Mouse (Mus musculus) lung, embryonic 14.5 days (tissue): ENCODE measurements around the gene Cyp1a1. TPM values are rescaled to one million over a fixed set of nuclear protein-coding genes. Genes with fewer than 3 reads are reported as not detected.

Experiments
- ATAC-seq: fragments of 200-750 bp; cut with Nextera tagmentation; 2 replicates; pipeline ENCODE4 v1.8.0; 2017; ENCODE audit warnings: mild to moderate bottlenecking, moderate TSS enrichment, moderate library complexity; ENCODE audit not compliant: insufficient read depth
- DNase-seq: peaks from one replicate; pipeline ENCODE4 v3.0.0-alpha.2; 2015
- H3K27ac ChIP-seq: fragments of 300-500 bp; sonication (generic); 2 replicates; pipeline ENCODE4 v1.5.1; 2014; ENCODE audit warnings: low read depth, mild to moderate bottlenecking, moderate library complexity
- H3K27me3 ChIP-seq: fragments of 300-500 bp; sonication (generic); 2 replicates; pipeline ENCODE4 v1.6.1; 2014; ENCODE audit warnings: low read length, control low read depth; ENCODE audit not compliant: insufficient read depth
- H3K36me3 ChIP-seq: fragments of 300-500 bp; sonication (generic); 2 replicates; pipeline ENCODE4 v1.6.1; 2014; ENCODE audit warnings: control low read depth; ENCODE audit not compliant: insufficient read depth
- H3K4me1 ChIP-seq: fragments of 300-500 bp; sonication (generic); 2 replicates; pipeline ENCODE4 v1.6.1; 2014; ENCODE audit warnings: antibody characterized with exemption, control low read depth; ENCODE audit not compliant: insufficient read depth
- H3K4me2 ChIP-seq: fragments of 300-500 bp; sonication (generic); 2 replicates; pipeline ENCODE4 v1.6.1; 2014; ENCODE audit warnings: mild to moderate bottlenecking
- H3K4me3 ChIP-seq: fragments of 300-500 bp; sonication (generic); 2 replicates; pipeline ENCODE4 v1.5.1; 2014; ENCODE audit warnings: low read depth, low read length
- H3K9ac ChIP-seq: fragments of 300-500 bp; sonication (generic); 2 replicates; pipeline ENCODE4 v1.6.1; 2014
- H3K9me3 ChIP-seq: fragments of 300-500 bp; sonication (generic); 2 replicates; pipeline ENCODE4 v1.6.1; 2016; ENCODE audit warnings: low read depth, low read length, control low read depth
- CTCF ChIP-seq: IDR thresholded peaks from 2 replicates; pipeline ENCODE4 v1.5.1; 2016; ENCODE audit warnings: antibody characterized with exemption, low read depth
- WGBS: fragments of 180-500 bp; shearing (Covaris S2); extraction: QIAGEN DNeasy Blood & Tissue Kit; methylation state at CpG from one replicate; pipeline ENCODE4 v1.1.7; 2014; 5-methylcytosine and 5-hydroxymethylcytosine counted together
- polyA plus RNA-seq: library from polyadenylated mRNA; unstranded; fragments of >200 nt; fragmentation: Nextera tagmentation; extraction: Ambion mirVana; gene quantifications from 2 replicates; pipeline ENCODE4 v1.2.1, GENCODE M21; 2014

Cyp1a1 gene
- polyA plus RNA-seq, 1 experiment from 2014 or later, result not detected

GRCm38 (mm10) chr9:57683520-57683919 is 4.2 kb upstream of the Cyp1a1 start, which contains the start of gene Cyp1a2:
Gene Cyp1a2, minus strand, starts transcription at chr9:57683703.
- Histone ChIP-seq H3K4me2 (no peak within 1 kb of the TSS), H3K36me3 (no peaks in the 10 kb centered on the region), H3K9me3 (no peaks in the 10 kb centered on the region), H3K4me1 (no peaks in the 10 kb centered on the region), H3K4me3 (no peak within 1 kb of the TSS), H3K9ac (no peak within 1 kb of the TSS), H3K27ac (no peak within 1 kb of the TSS), H3K27me3 (no peaks in the 10 kb centered on the region)
- TF ChIP-seq CTCF, result no peak
- 71% methylated on average over 5 of the region's 5 CpGs for WGBS
- ATAC-seq (no peak), DNase-seq (no peak)

GRCm38 (mm10) chr9:57686011-57686410 is 1.7 kb upstream of the Cyp1a1 start:
- H3K27me3 ChIP-seq, result no peaks in the 10 kb centered on the region
- no peak overlapping the region for H3K9ac ChIP-seq
- no peak for DNase-seq
- no peak overlapping the region for H3K4me2 ChIP-seq
- WGBS, result 75% methylated on average over 5 of the region's 5 CpGs
- no peaks in the 10 kb centered on the region for H3K9me3 ChIP-seq
- TF ChIP-seq CTCF, result no peak
- H3K4me3 ChIP-seq, result no peak overlapping the region
- no peak for ATAC-seq
- no peak overlapping the region for H3K27ac ChIP-seq
- no peaks in the 10 kb centered on the region for H3K4me1 ChIP-seq
- H3K36me3 ChIP-seq, result no peaks in the 10 kb centered on the region

DNA sequence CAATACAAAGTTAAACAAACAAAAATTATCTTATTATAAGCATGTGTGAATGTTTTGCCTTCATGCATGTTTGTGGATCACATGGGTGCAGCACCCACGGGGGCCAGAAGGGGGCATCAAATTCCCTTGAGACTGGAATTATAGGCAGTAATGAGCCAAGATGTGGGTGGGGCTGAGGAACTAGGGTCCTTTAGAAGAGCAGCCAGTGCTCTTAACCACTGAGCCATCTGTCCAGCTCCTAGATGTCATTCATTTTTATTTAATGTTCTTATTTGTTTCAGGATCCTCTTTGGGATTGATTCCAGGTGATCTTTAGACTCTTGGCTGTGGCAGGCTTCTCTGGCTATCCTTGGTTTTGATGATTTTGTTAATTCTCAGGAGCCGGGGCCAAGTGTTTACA is 430 bp downstream of the Cyp1a1 start:
- Histone ChIP-seq H3K4me3 (no peak overlapping the region), H3K27me3 (no peaks in the 10 kb centered on the region), H3K4me1 (no peaks in the 10 kb centered on the region), H3K9me3 (no peaks in the 10 kb centered on the region), H3K27ac (no peak overlapping the region), H3K9ac (no peak overlapping the region), H3K36me3 (no peaks in the 10 kb centered on the region), H3K4me2 (no peak overlapping the region)
- ATAC-seq (no peak), DNase-seq (peak; percentile 45)
- 33% methylated on average over 2 of the region's 2 CpGs for WGBS
- peak; percentile 58 for TF ChIP-seq CTCF

DNA sequence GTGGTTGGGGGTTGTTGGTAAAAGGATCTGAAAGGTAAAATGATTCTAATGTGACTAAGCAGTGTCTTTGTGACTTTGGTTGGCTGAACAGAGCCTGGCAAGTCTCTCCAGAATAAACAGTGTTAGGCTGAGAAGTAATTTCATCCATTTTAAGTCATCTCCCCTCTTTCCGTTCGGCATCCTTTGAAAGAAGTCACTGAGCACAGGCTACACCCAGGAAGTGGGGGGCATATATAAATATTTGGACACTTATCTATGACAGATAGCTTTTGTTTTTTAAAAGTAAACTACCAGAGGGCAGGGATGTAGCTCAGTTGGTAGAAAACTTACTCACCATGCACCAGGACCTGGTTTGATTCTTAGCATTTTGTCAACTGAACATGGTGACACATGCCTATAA is 878 bp downstream of the Cyp1a1 start:
- Histone ChIP-seq H3K4me2 (no peak overlapping the region), H3K27ac (no peak overlapping the region), H3K9me3 (no peaks in the 10 kb centered on the region), H3K4me1 (no peaks in the 10 kb centered on the region), H3K27me3 (no peaks in the 10 kb centered on the region), H3K9ac (no peak overlapping the region), H3K4me3 (no peak overlapping the region), H3K36me3 (no peaks in the 10 kb centered on the region)
- 38% methylated on average over 2 of the region's 2 CpGs for WGBS
- DNase-seq (no peak), ATAC-seq (no peak)
- TF ChIP-seq CTCF, result no peak

- H3K9me3 ChIP-seq, result no peaks in the 10 kb centered on the region
- peaks cover 30% of the 10 kb centered on the region for H3K27me3 ChIP-seq
- 81% methylated on average over 2 of the region's 2 CpGs for WGBS
- no peak overlapping the region for H3K4me2 ChIP-seq
- ATAC-seq (no peak), DNase-seq (peak; percentile 13)
- no peak overlapping the region for H3K4me3 ChIP-seq
- TF ChIP-seq CTCF, result no peak
- H3K4me1 ChIP-seq, result peaks cover 9% of the 10 kb centered on the region; the same call in 1 of the 2 replicates
- H3K27ac ChIP-seq, result no peak overlapping the region
- H3K9ac ChIP-seq, result no peak overlapping the region
- no peaks in the 10 kb centered on the region for H3K36me3 ChIP-seq
Observed at GRCm38 (mm10) chr9:57694108-57694507, 6.4 kb downstream of the Cyp1a1 start.

GRCm38 (mm10) chr9:57696380-57697285 is 8.9 kb downstream of the Cyp1a1 start:
- peaks cover 9% of the 10 kb centered on the region; the same call in 1 of the 2 replicates for H3K4me1 ChIP-seq
- no peak overlapping the region for H3K27ac ChIP-seq
- DNase-seq (peak; percentile 20), ATAC-seq (no peak; the same call in 1 of the 2 replicates)
- no peak for TF ChIP-seq CTCF
- peak overlapping the region; percentile 25; the same call in 1 of the 2 replicates for H3K9ac ChIP-seq
- peak overlapping the region; percentile 36 for H3K4me3 ChIP-seq
- WGBS, result 1% methylated on average over 42 of the region's 42 CpGs
- peak overlapping the region; percentile 72 for H3K4me2 ChIP-seq
- no peaks in the 10 kb centered on the region for H3K9me3 ChIP-seq
- peaks cover 30% of the 10 kb centered on the region for H3K27me3 ChIP-seq
- no peaks in the 10 kb centered on the region for H3K36me3 ChIP-seq

DNA sequence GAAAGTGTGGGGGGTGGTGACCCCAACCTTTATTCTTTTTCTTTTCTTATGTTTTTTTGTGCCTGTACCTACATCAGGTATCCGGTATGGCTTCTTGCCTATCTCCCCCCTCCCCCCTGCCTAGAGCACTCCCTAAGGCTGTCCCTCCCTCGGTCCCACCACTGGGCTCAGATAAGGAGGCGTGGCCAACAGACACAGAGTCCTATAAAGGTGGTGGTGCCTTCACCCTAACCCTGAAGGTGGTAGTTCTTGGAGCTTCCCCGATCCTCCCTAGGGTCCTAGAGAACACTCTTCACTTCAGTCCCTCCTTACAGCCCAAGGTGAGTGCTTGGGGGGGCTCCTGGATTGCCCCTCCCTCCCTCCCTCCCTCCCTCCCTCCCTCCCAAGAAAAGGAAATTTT is 9.7 kb downstream of the Cyp1a1 start:
- WGBS, result 14% methylated on average over 4 of the region's 4 CpGs

More for the DNA sequence above, 9.7 kb downstream of the Cyp1a1 start:
- Histone ChIP-seq H3K9ac (no peak overlapping the region), H3K4me1 (peaks cover 9% of the 10 kb centered on the region; the same call in 1 of the 2 replicates), H3K4me3 (no peak overlapping the region), H3K9me3 (no peaks in the 10 kb centered on the region), H3K36me3 (no peaks in the 10 kb centered on the region), H3K27me3 (peaks cover 30% of the 10 kb centered on the region), H3K27ac (no peak overlapping the region), H3K4me2 (no peak overlapping the region)
- no peak for DNase-seq
- TF ChIP-seq CTCF, result no peak
- no peak for ATAC-seq
